Comparison of ENCODE assay signal across 8 mouse cellular contexts in the genomic region with DNA sequence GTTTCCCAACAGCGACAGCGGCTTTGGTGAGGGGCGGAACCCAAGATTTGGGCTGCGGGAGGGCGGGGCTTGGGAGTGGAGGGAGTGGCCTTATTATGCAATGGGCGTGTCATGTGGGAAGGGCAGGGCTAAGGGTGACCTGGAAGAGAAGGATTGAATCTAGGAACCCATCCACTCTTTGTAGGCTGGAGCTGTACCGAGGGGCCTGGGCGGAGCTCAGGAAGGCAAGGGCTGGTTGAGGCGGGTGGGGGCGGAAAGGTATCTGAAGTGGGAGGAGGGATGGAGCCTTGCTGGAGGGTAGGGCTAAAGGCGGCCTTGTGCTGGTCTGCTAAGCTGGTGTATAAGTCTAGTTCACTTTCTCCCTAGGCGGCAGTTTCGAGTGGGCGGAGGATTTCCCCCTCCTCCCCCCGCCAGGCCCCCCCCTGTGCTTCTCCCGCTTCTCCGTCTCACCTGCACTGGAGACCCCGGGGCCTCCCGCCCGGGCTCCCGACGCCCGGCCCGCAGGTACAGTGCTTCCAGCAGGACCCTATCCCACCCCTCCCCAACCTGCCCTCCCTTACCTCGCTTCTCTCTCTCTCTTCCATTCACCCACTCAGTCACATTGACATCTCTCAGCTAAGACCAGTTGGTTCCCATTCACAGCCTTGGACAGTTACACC. TPM values are rescaled to one million over a fixed set of nuclear protein-coding genes. Genes with fewer than 3 reads are reported as not detected.
DNase-seq lines count a peak whose midpoint lies in the region; ATAC-seq lines count a peak whose summit lies in the region.

No protein-coding gene starts in this region.

- H3K4me2 ChIP-seq in forebrain, embryonic 15.5 days (replicated peaks) = no peak overlapping the region

- no peaks in the 10 kb centered on the region; the same call in 1 of the 2 replicates for H3K27me3 ChIP-seq in forebrain, embryonic 15.5 days
- H3K27me3 ChIP-seq in megakaryocyte, embryonic 14.5 days (replicated peaks) = peaks cover 61% of the 10 kb centered on the region

- H3K4me3 ChIP-seq in forebrain, embryonic 15.5 days = no peak overlapping the region
- H3K4me3 ChIP-seq in megakaryocyte, embryonic 14.5 days (replicated peaks) = peak overlapping the region; percentile 92

- 36% methylated on average over 25 of the region's 25 CpGs for WGBS in forebrain, embryonic 15.5 days

- peak; percentile 71 for DNase-seq in adrenal gland, adult 2 months
- no peak for DNase-seq in adrenal gland, postnatal 4 days (ENCODE audit: low spot score in 2 of 2)
- peak; percentile 41 for DNase-seq in T-cell, adult 2 months (ENCODE audit: low spot score)
- peak; percentile 51 to 81 for DNase-seq in kidney, postnatal 25 days
- DNase-seq in testis, postnatal 10 days (ENCODE audit: low spot score) = peak; percentile 69
- no peak for DNase-seq in cerebellum, postnatal 36 days

- H3K4me1 ChIP-seq in forebrain, embryonic 15.5 days = peaks cover 25% of the 10 kb centered on the region
- peaks cover 40% of the 10 kb centered on the region for H3K4me1 ChIP-seq in megakaryocyte, embryonic 14.5 days

- 0 out of 2 replicates have a peak overlapping the region, but pooled peaks have one; percentile 7 for H3K27ac ChIP-seq in forebrain, embryonic 15.5 days (replicated peaks)

- H3K9me3 ChIP-seq in forebrain, embryonic 15.5 days = no peaks in the 10 kb centered on the region
- H3K9me3 ChIP-seq in megakaryocyte, embryonic 14.5 days = no peaks in the 10 kb centered on the region

- H3K9ac ChIP-seq in forebrain, embryonic 15.5 days (replicated peaks) = no peak overlapping the region

- H3K36me3 ChIP-seq in forebrain, embryonic 15.5 days = peaks cover 50% of the 10 kb centered on the region
- no peaks in the 10 kb centered on the region for H3K36me3 ChIP-seq in megakaryocyte, embryonic 14.5 days (replicated peaks; ENCODE audit: low read length)

- no peak for ATAC-seq in forebrain, embryonic 15.5 days (replicated peaks)

RNA-seq across cellular contexts. Expression of a gene that starts 13.7 kb away (rescaled TPM):
- total RNA-seq in adrenal gland, adult 2 months (2021) = 100 to 1,000 TPM; 127 to 129 TPM
- 147 and 170 TPM in 2 replicates for polyA plus RNA-seq in adrenal gland, adult 2 months (2012; rRNA removed)
- 100 to 1,000 TPM; 124 to 126 TPM for total RNA-seq in adrenal gland, postnatal 4 days (2021)
- 376 and 383 TPM in 2 replicates for polyA plus RNA-seq in forebrain, embryonic 15.5 days (2015; fragmentation: Nextera tagmentation; extraction: Ambion mirVana)
- polyA plus RNA-seq in megakaryocyte, embryonic 14.5 days (2012; ENCODE audit: insufficient read depth, low replicate concordance) = 157 and 160 TPM in 2 replicates

RNA-seq across cellular contexts. Expression of a gene that starts 16.2 kb away (rescaled TPM):
- 1 to 10 TPM in 1 of 2 experiments, under 1 TPM in 1; 0.49 to 2.0 TPM for total RNA-seq in adrenal gland, adult 2 months (2021)
- 1.6 and 2.9 TPM in 2 replicates for polyA plus RNA-seq in adrenal gland, adult 2 months (2012; rRNA removed)
- total RNA-seq in adrenal gland, postnatal 4 days (2021) = 1 to 10 TPM in 1 of 2 experiments, under 1 TPM in 1; 0.64 to 1.0 TPM
- 6.0 and 7.6 TPM in 2 replicates for polyA plus RNA-seq in forebrain, embryonic 15.5 days (2015; fragmentation: Nextera tagmentation; extraction: Ambion mirVana)
- polyA plus RNA-seq in megakaryocyte, embryonic 14.5 days (2012; ENCODE audit: insufficient read depth, low replicate concordance) = 1.00 TPM in 1 of 2 replicates, not detected in the other

RNA-seq across cellular contexts. Expression of a gene that starts 17.1 kb away (rescaled TPM):
- 1 to 10 TPM; 6.2 to 8.6 TPM for total RNA-seq in adrenal gland, adult 2 months (2021)
- 38.0 and 61.3 TPM in 2 replicates for polyA plus RNA-seq in adrenal gland, adult 2 months (2012; rRNA removed)
- total RNA-seq in adrenal gland, postnatal 4 days (2021) = 10 to 100 TPM; 17.2 to 18.8 TPM
- polyA plus RNA-seq in forebrain, embryonic 15.5 days (2015; fragmentation: Nextera tagmentation; extraction: Ambion mirVana) = 21.7 and 22.9 TPM in 2 replicates
- polyA plus RNA-seq in megakaryocyte, embryonic 14.5 days (2012; ENCODE audit: insufficient read depth, low replicate concordance) = 0.67 and 0.79 TPM in 2 replicates

RNA-seq across cellular contexts. Expression of a gene that starts 23.9 kb away (rescaled TPM):
- total RNA-seq in adrenal gland, adult 2 months (2021) = under 1 TPM in 1 of 2 experiments, not detected in 1; 0.20 TPM
- 0.70 and 1.8 TPM in 2 replicates for polyA plus RNA-seq in adrenal gland, adult 2 months (2012; rRNA removed)
- under 1 TPM; 0.45 to 0.53 TPM for total RNA-seq in adrenal gland, postnatal 4 days (2021)
- 0.55 and 0.98 TPM in 2 replicates for polyA plus RNA-seq in forebrain, embryonic 15.5 days (2015; fragmentation: Nextera tagmentation; extraction: Ambion mirVana)
- polyA plus RNA-seq in megakaryocyte, embryonic 14.5 days (2012; ENCODE audit: insufficient read depth, low replicate concordance) = 0.08 and 0.82 TPM in 2 replicates

RNA-seq across cellular contexts. Expression of a gene that starts 30.1 kb away (rescaled TPM):
- 10 to 100 TPM; 26.9 to 30.1 TPM for total RNA-seq in adrenal gland, adult 2 months (2021)
- 22.1 and 27.4 TPM in 2 replicates for polyA plus RNA-seq in adrenal gland, adult 2 months (2012; rRNA removed)
- 10 to 100 TPM; 28.2 to 28.3 TPM for total RNA-seq in adrenal gland, postnatal 4 days (2021)
- polyA plus RNA-seq in forebrain, embryonic 15.5 days (2015; fragmentation: Nextera tagmentation; extraction: Ambion mirVana) = 46.8 and 46.9 TPM in 2 replicates
- 6.0 and 20.5 TPM in 2 replicates for polyA plus RNA-seq in megakaryocyte, embryonic 14.5 days (2012; ENCODE audit: insufficient read depth, low replicate concordance)

Comparison
In these comparisons a context has a peak if more than half of its experiments do, and no peak if none do; other contexts are left out.
1. DNase-seq: peak in adrenal gland, adult 2 months (single experiment), T-cell, adult 2 months (single experiment), kidney, postnatal 25 days (2 of 2) and testis, postnatal 10 days (single experiment); none in adrenal gland, postnatal 4 days (0 of 2) and cerebellum, postnatal 36 days (0 of 2).
2. RNA of a gene that starts 17.1 kb away (polyA plus RNA-seq): 38.0 to 61.3 TPM in adrenal gland, adult 2 months and 21.7 to 22.9 TPM in forebrain, embryonic 15.5 days; 0.67 to 0.79 TPM in megakaryocyte, embryonic 14.5 days; every median in the first group is over 10 times any median in the second.